Mouse (Mus musculus) kidney, adult 2 months (tissue): ENCODE data around the gene Pafah1b3. TPM values are rescaled to one million over a fixed set of nuclear protein-coding genes. Genes with fewer than 3 reads are reported as not detected.

Source experiments
- DNase-seq: peaks from one replicate; pipeline ENCODE4 v3.0.0; 2021
- H3K27ac ChIP-seq: fragments of 200-500 bp; 2 replicates; pipeline ENCODE4 v1.5.1; 2012; ENCODE audit warnings: low read depth, low read length, control low read depth, inconsistent platforms; ENCODE audit not compliant: insufficient read depth
- H3K27me3 ChIP-seq: fragments of 200-500 bp; replicated peaks from 2 replicates; pipeline ENCODE4 v1.6.1; 2012; ENCODE audit warnings: mild to moderate bottlenecking, moderate library complexity, low read length, inconsistent platforms; ENCODE audit not compliant: control insufficient read depth, insufficient read depth
- H3K36me3 ChIP-seq: fragments of 200-500 bp; 2 replicates; pipeline ENCODE4 v1.6.1; 2012; ENCODE audit warnings: mild to moderate bottlenecking, moderate library complexity, low read length, inconsistent platforms; ENCODE audit not compliant: control insufficient read depth, insufficient read depth
- H3K4me1 ChIP-seq: fragments of 200-500 bp; 2 replicates; pipeline ENCODE4 v1.6.1; 2011; ENCODE audit warnings: low read length; ENCODE audit not compliant: control insufficient read depth, insufficient read depth
- H3K4me3 ChIP-seq: fragments of 200-500 bp; 2 replicates; pipeline ENCODE4 v1.5.1; 2011; ENCODE audit warnings: mild to moderate bottlenecking, low read depth, low read length, control low read depth; ENCODE audit not compliant: insufficient read depth
- CTCF ChIP-seq: fragments of 200-500 bp; conservative IDR thresholded peaks from 2 replicates; pipeline ENCODE4 v1.5.1; 2011; ENCODE audit warnings: low read depth, mild to moderate bottlenecking, control low read depth, low read length, moderate library complexity, mixed read lengths; ENCODE audit not compliant: insufficient read depth, insufficient read length
- POLR2A ChIP-seq: fragments of 200-500 bp; IDR thresholded peaks from one replicate; pipeline ENCODE4 v1.6.1; 2011; ENCODE audit warnings: low read depth, low read length, control low read depth
- WGBS: fragments of 180-500 bp; shearing (Covaris S2); methylation state at CpG from one replicate; pipeline ENCODE4 v1.1.7; 2018; 5-methylcytosine and 5-hydroxymethylcytosine counted together
- polyA plus RNA-seq: library from polyadenylated mRNA; depleted of rRNA; stranded (reverse); fragments of >200 nt; gene quantifications from 2 replicates; pipeline ENCODE4 v1.2.3, GENCODE M21; 2012

The Pafah1b3 gene
- polyA plus RNA-seq, 1 experiment, result 48.9 TPM

DNA sequence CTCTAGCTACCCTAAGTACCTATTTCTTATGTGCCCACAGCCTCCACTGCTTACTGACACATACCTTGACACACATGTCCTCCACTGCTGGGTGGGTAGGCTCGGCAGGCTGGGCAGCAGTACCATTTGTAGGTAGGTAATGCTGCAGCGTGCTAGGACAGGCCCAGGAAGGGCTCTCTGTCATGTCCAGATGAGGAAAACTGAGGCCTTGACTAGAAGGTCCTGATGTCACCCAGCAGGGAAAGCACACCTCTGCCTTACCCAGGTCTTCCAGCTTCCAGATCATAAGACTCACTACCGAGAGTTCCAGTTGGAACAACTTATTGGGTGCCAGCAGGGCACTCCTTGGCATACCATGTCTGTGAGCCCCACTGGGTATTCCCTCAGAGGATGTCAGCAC, 22.8 kb downstream of the Pafah1b3 start:
- Histone ChIP-seq H3K4me1 (peaks cover 18% of the 10 kb centered on the region), H3K27me3 (no peaks in the 10 kb centered on the region), H3K36me3 (no peaks in the 10 kb centered on the region), H3K27ac (no peak overlapping the region), H3K4me3 (no peak overlapping the region)
- WGBS, result 77% methylated on average over 3 of the region's 3 CpGs
- DNase-seq, result no peak
- no peak for TF ChIP-seq POLR2A

DNA sequence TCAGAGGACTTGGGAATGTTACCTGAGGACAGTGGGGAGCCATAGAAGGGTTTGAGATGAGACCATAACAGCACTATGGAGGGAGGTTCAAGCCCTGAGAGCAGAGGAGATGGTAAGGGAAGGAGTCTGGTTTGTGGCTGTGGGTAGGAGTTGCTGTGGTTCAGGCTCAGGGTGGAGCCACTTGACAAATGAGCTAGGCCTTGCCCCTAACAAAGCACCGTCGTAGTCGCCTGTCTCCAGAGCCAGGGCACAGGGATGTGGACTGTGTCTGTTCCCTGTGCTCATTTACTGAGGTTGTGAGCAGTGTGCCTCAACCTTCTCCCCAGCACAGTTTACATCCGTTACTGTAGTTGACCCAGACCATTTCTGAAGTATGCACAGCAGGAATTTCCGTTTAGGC, 23.2 kb downstream of the Pafah1b3 start:
- peaks cover 19% of the 10 kb centered on the region for H3K4me1 ChIP-seq
- DNase-seq, result no peak
- no peaks in the 10 kb centered on the region for H3K36me3 ChIP-seq
- TF ChIP-seq POLR2A (no peak), CTCF (no peak)
- H3K4me3 ChIP-seq, result no peak overlapping the region
- no peaks in the 10 kb centered on the region for H3K27me3 ChIP-seq
- 55% methylated on average over 5 of the region's 5 CpGs for WGBS
- H3K27ac ChIP-seq, result no peak overlapping the region

DNA sequence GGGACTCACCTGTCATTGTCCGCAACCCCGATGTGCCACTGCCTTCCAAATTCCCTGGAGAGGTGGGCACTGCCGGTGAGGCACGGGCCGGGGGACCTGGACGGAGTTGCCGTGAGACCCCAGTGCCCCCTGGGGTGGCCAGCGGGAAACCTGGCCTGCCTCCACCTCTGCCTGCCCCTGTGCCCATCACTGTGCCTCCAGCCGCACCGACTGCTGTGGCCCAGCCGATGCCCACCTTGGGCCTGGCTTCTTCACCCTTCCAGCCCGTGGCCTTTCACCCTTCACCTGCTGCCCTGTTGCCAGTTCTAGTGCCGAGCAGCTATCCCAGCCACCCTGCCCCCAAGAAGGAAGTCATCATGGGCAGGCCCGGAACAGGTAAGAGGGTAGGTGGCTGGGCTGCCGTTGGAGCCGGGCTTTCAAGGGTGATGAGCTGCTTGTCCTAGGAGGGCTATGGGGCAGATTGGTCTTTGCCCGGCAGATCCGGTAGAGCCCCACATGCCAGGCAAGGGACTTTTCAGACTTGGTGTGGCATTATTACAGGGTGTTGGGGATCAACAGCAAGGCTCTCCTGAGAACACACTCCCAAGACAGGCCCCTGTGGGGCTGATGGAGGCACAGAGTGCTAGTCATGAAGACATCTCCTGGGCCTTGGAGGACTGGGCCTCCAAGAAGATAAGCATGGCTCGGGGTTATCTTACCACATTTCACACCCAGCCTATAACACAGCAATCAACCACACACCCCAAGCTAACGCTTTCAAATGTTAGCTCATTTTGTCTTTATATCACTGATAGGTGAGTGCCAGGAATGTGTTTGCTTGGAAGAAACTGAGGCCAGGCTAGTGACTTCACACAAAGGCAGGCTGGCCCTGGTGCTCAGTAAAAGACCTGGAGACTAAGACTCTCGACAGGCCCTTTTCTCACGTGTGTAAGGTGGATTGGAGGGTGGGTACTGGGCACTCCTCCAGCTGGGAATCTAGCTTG, 24.2 kb downstream of the Pafah1b3 start:
- no peak for DNase-seq
- Histone ChIP-seq H3K4me3 (no peak overlapping the region), H3K36me3 (no peaks in the 10 kb centered on the region), H3K4me1 (peaks cover 21% of the 10 kb centered on the region), H3K27ac (no peak overlapping the region), H3K27me3 (no peaks in the 10 kb centered on the region)
- TF ChIP-seq CTCF (no peak), POLR2A (no peak)
- WGBS, result 88% methylated on average over 22 of the region's 22 CpGs

DNA sequence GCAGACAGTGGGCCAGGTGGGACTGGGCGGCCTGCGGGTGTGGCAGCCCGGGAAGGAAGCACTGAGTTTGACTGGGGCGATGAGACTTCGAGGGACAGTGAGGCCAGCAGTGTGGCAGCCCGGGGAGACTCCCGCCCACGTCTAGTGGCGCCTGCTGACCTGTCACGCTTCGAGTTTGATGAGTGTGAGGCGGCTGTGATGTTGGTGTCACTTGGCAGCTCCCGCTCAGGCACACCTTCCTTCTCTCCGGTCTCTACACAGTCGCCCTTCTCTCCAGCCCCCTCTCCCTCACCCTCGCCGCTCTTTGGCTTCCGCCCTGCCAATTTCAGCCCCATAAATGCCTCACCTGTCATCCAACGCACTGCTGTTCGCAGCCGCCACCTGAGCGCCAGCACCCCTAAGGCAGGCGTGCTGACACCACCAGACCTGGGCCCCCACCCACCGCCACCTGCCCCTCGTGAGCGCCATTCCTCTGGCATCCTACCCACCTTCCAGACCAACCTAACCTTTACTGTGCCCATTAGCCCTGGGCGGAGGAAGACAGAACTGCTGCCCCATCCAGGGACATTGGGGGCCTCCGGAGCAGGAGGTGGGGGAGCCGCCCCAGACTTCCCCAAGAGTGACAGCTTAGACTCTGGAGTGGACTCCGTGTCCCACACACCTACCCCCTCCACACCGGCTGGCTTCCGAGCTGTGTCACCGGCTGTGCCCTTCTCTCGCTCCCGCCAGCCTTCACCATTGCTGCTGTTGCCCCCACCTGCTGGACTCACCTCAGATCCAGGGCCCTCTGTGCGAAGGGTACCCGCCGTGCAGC, 25.1 kb downstream of the Pafah1b3 start:
- TF ChIP-seq CTCF, result no peak
- TF ChIP-seq POLR2A, result no peak
- Histone ChIP-seq H3K4me3 (no peak overlapping the region), H3K27me3 (no peaks in the 10 kb centered on the region), H3K27ac (no peak overlapping the region), H3K4me1 (peaks cover 17% of the 10 kb centered on the region), H3K36me3 (no peaks in the 10 kb centered on the region)
- no peak for DNase-seq
- WGBS, result 87% methylated on average over 38 of the region's 38 CpGs

DNA sequence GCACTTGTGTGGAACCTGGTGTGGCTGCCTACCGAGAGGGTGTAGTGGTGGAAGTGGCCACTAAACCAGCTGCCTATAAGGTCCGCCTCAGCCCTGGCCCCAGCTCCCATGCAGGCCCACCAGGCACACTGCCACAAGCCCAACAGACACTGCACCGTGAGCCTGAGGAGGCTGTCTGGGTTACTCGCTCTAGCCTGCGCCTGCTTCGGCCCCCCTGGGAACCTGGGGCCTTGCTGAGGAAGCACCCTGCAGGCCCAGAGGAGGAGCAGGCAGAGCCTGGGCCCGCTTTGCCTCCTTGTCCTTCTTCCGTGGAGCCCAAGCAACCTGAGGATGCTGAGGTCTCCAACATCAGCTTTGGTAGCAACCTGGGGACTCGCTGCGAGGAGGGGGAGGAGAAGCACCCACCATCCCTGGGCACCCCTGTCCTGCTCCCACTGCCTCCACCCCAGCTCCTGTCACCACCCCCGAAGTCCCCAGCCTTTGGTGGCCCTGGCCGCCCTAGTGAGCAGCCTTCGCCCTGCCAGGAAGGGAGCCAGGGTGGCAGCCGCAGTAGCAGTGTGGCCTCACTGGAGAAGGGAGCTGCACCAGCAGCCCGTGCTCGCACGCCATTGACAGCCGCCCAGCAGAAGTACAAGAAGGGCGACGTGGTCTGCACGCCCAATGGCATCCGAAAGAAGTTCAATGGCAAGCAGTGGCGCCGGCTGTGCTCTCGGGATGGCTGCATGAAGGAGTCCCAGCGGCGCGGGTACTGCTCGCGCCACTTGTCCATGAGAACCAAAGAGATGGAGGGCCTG, 25.9 kb downstream of the Pafah1b3 start:
- TF ChIP-seq POLR2A (no peak), CTCF (no peak)
- no peak for DNase-seq

GRCm38 (mm10) chr7:25270652-25271633, 26.8 kb downstream of the Pafah1b3 start:
- 75% methylated on average over 35 of the region's 35 CpGs for WGBS
- H3K4me1 ChIP-seq, result peaks cover 9% of the 10 kb centered on the region
- DNase-seq, result no peak
- no peaks in the 10 kb centered on the region for H3K27me3 ChIP-seq
- no peak overlapping the region for H3K4me3 ChIP-seq
- no peaks in the 10 kb centered on the region for H3K36me3 ChIP-seq
- no peak overlapping the region for H3K27ac ChIP-seq
- no peak for TF ChIP-seq CTCF
- TF ChIP-seq POLR2A, result no peak

More for the DNA sequence above, 25.9 kb downstream of the Pafah1b3 start:
- peaks cover 13% of the 10 kb centered on the region for H3K4me1 ChIP-seq
- H3K36me3 ChIP-seq, result no peaks in the 10 kb centered on the region
- WGBS, result 93% methylated on average over 30 of the region's 30 CpGs
- H3K27me3 ChIP-seq, result no peaks in the 10 kb centered on the region
- H3K27ac ChIP-seq, result no peak overlapping the region
- H3K4me3 ChIP-seq, result no peak overlapping the region
